Mouse (Mus musculus) midbrain, embryonic 16.5 days (tissue): ENCODE results near the gene Leng8. TPM values are rescaled to one million over a fixed set of nuclear protein-coding genes. Genes with fewer than 3 reads are reported as not detected.

ENCODE experiments used
- ATAC-seq: fragments of 200-750 bp; cut with Nextera tagmentation; 2 replicates; pipeline ENCODE4 v1.8.0; 2017; ENCODE audit warnings: moderate TSS enrichment
- H3K27ac ChIP-seq: fragments of 300-500 bp; sonication (generic); 2 replicates; pipeline ENCODE4 v1.5.1; 2014; ENCODE audit warnings: mild to moderate bottlenecking, low read length, mixed read lengths
- H3K27me3 ChIP-seq: fragments of 300-500 bp; sonication (generic); 2 replicates; pipeline ENCODE4 v1.6.1; 2014; ENCODE audit warnings: low read depth, low read length, mixed read lengths; ENCODE audit not compliant: control insufficient read depth, insufficient read depth
- H3K36me3 ChIP-seq: fragments of 300-500 bp; sonication (generic); 2 replicates; pipeline ENCODE4 v1.6.1; 2014; ENCODE audit warnings: mild to moderate bottlenecking, low read length, moderate library complexity, mixed read lengths; ENCODE audit not compliant: control insufficient read depth, insufficient read depth
- H3K4me1 ChIP-seq: fragments of 300-500 bp; sonication (generic); 2 replicates; pipeline ENCODE4 v1.6.1; 2014; ENCODE audit warnings: mild to moderate bottlenecking, low read length, mixed read lengths; ENCODE audit not compliant: control insufficient read depth, insufficient read depth
- H3K4me2 ChIP-seq: fragments of 300-500 bp; sonication (generic); 2 replicates; pipeline ENCODE4 v1.6.1; 2014; ENCODE audit warnings: mild to moderate bottlenecking, low read length, mixed read lengths
- H3K4me3 ChIP-seq: fragments of 300-500 bp; sonication (generic); 2 replicates; pipeline ENCODE4 v1.5.1; 2014; ENCODE audit warnings: low read depth, mild to moderate bottlenecking, low read length, moderate library complexity, mixed read lengths
- H3K9ac ChIP-seq: fragments of 300-500 bp; sonication (generic); 2 replicates; pipeline ENCODE4 v1.6.1; 2014; ENCODE audit warnings: low read depth, low read length, mixed read lengths
- H3K9me3 ChIP-seq: fragments of 300-500 bp; sonication (generic); replicated peaks from 2 replicates; pipeline ENCODE4 v1.6.1; 2014; ENCODE audit warnings: mild to moderate bottlenecking, low read length, mixed read lengths; ENCODE audit not compliant: control insufficient read depth, poor library complexity, severe bottlenecking
- WGBS: fragments of 180-500 bp; shearing (Covaris S2); extraction: QIAGEN DNeasy Blood & Tissue Kit; methylation state at CpG from one replicate; pipeline ENCODE4 v1.1.7; 2014; 5-methylcytosine and 5-hydroxymethylcytosine counted together
- polyA plus RNA-seq: library from polyadenylated mRNA; unstranded; fragments of >200 nt; fragmentation: Nextera tagmentation; extraction: Ambion mirVana; gene quantifications from 2 replicates; pipeline ENCODE4 v1.2.1, GENCODE M21; 2015

Leng8 gene
- polyA plus RNA-seq, 1 experiment from 2014 or later = 83.3 TPM

GRCm38 (mm10) chr7:4164090-4164910, 27.5 kb downstream of the Leng8 start, which contains the start of gene Cdc42ep5:
Gene Cdc42ep5 (minus strand): TSS chr7:4164860.
- Histone ChIP-seq H3K9ac (0 out of 2 replicates have a peak within 1 kb of the TSS, but pooled peaks have one; percentile 43), H3K9me3 (no peaks in the 10 kb centered on the region), H3K4me3 (peak within 1 kb of the TSS; percentile 28), H3K27me3 (0 out of 2 replicates have a peak, but pooled peaks cover 3% of the 10 kb centered on the region), H3K36me3 (no peaks in the 10 kb centered on the region), H3K27ac (no peak within 1 kb of the TSS), H3K4me1 (peaks cover 8% of the 10 kb centered on the region; the same call in 1 of the 2 replicates), H3K4me2 (peak within 1 kb of the TSS; percentile 51)
- peak; percentile 78 for ATAC-seq
- WGBS = under 1% methylated on average over 18 of the region's 20 CpGs

DNA sequence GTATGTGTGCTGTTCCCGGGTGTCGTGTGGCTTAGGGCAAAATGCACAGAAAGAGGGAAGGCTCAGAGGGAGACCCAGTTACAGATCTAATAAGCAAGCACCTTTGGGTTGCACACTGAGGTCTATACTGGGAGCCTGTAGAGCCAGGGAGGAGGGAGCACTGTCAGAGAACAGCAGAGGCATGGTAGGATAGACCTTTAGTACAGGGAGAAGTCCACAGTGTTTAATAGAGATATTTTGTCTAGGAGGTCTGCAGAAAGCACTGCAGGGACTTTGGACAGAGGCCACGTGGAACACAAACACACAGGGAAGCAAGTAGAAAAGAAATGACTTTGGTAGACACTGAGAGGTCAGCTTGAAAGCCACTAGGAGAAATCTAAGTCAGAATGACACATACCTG, 28.4 kb downstream of the Leng8 start:
- no peaks in the 10 kb centered on the region for H3K36me3 ChIP-seq
- peaks cover 8% of the 10 kb centered on the region; the same call in 1 of the 2 replicates for H3K4me1 ChIP-seq
- 0 out of 2 replicates have a peak, but pooled peaks cover 3% of the 10 kb centered on the region for H3K27me3 ChIP-seq
- H3K9ac ChIP-seq = 0 out of 2 replicates have a peak overlapping the region, but pooled peaks have one; percentile 7
- no peak overlapping the region for H3K27ac ChIP-seq
- ATAC-seq = no peak
- H3K4me2 ChIP-seq = no peak overlapping the region
- H3K9me3 ChIP-seq = no peaks in the 10 kb centered on the region
- 18% methylated on average over 3 of the region's 3 CpGs for WGBS
- no peak overlapping the region for H3K4me3 ChIP-seq

DNA sequence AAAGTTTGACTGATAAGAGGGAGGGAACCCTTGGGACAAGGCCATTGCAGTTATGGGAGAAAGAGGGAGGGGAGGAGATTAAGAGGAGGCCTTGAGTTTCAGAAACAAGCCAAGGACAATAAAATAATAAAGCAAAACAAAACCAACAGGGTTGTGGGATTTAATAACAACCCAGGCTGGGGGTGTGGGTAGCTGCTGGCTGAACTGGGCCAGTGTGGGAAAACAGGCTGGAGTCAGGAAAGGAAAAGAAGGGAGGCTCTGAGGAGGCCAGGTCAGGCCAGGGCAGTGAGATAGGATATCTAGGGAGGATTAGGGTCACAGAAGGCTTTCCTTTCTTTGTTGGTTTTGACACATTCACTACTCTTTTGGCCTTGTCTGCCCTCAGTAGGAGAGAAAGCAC, 30.3 kb downstream of the Leng8 start:
- no peak overlapping the region for H3K4me3 ChIP-seq
- ATAC-seq = no peak
- H3K27ac ChIP-seq = no peak overlapping the region

DNA sequence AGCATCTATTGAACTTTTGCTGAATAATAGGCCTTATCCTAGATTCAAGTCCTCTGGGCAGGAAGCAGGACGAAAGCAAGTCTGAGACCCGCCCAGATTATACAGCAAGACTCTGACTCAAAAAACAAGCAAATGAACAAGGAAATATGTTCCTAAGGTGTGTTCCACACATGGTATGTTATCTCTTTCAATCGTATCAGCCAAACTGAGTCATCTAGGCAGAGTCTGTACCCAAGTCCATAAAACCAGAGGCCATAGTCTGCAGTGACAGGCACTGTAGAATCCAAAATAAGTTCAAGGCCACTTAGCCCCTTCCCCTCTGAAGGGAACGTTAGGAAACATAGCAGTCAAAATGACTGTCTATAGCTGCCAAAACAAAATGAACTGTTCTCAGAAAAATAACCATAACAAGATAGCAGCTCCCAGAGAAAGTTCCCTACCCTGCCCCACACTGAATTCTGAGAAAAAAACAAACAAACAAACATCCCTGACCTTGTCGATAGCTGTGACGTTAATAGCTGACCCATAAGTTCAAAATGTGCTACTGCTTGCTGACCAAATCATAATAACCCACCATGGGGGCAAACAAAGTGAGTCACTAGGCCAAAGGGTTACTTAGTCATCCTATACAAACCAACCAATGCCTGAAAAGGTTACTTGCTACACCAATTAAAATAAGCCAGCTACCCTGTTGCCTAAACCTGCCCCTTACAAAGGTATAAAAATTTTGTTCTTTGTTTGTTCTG, 33.5 kb downstream of the Leng8 start:
- Histone ChIP-seq H3K4me3 (no peak overlapping the region), H3K9ac (no peak overlapping the region), H3K4me1 (no peaks in the 10 kb centered on the region), H3K4me2 (no peak overlapping the region), H3K9me3 (no peaks in the 10 kb centered on the region), H3K36me3 (no peaks in the 10 kb centered on the region), H3K27me3 (no peaks in the 10 kb centered on the region), H3K27ac (no peak overlapping the region)
- ATAC-seq = no peak
- 83% methylated on average over 6 of the region's 6 CpGs for WGBS

More for the DNA sequence above, 30.3 kb downstream of the Leng8 start:
- 0 out of 2 replicates have a peak, but pooled peaks cover 3% of the 10 kb centered on the region for H3K27me3 ChIP-seq
- H3K9ac ChIP-seq = no peak overlapping the region
- no peak overlapping the region for H3K4me2 ChIP-seq
- H3K4me1 ChIP-seq = peaks cover 8% of the 10 kb centered on the region; the same call in 1 of the 2 replicates
- no peaks in the 10 kb centered on the region for H3K36me3 ChIP-seq
- H3K9me3 ChIP-seq = no peaks in the 10 kb centered on the region

GRCm38 (mm10) chr7:4178438-4178837, 41.6 kb downstream of the Leng8 start:
- Histone ChIP-seq H3K9ac (no peak overlapping the region), H3K4me1 (no peaks in the 10 kb centered on the region), H3K27me3 (no peaks in the 10 kb centered on the region), H3K36me3 (no peaks in the 10 kb centered on the region), H3K4me3 (no peak overlapping the region), H3K27ac (no peak overlapping the region), H3K9me3 (no peaks in the 10 kb centered on the region), H3K4me2 (no peak overlapping the region)
- 45% methylated on average over 3 of the region's 3 CpGs for WGBS
- ATAC-seq = no peak

Other genes with a start within 250 kb of the Leng8 start
- gene Gm14548, start 238.9 kb upstream of the Leng8 start, polyA plus RNA-seq = not detected in 2 replicates
- not detected in 2 replicates for gene Lilra6, start 221.5 kb upstream of the Leng8 start, polyA plus RNA-seq
- 1.7 and 1.9 TPM in 2 replicates for gene Lair1, start 73.8 kb upstream of the Leng8 start, polyA plus RNA-seq
- 122 and 158 TPM in 2 replicates for gene Ttyh1, start 17.6 kb upstream of the Leng8 start, polyA plus RNA-seq
- 4.9 and 5.3 TPM in 2 replicates for gene Leng9, start 13.3 kb downstream of the Leng8 start, polyA plus RNA-seq
- 4.7 and 5.1 TPM in 2 replicates for gene Cdc42ep5, start 27.8 kb downstream of the Leng8 start, polyA plus RNA-seq
- gene Lilra5, start 100.7 kb downstream of the Leng8 start, polyA plus RNA-seq = 0.14 TPM in 1 of 2 replicates, not detected in the other
- not detected in 2 replicates for gene Ncr1, start 200.7 kb downstream of the Leng8 start, polyA plus RNA-seq